Mouse (Mus musculus) embryonic facial prominence, embryonic 11.5 days (tissue): ENCODE measurements around the gene Fxyd1. TPM values are rescaled to one million over a fixed set of nuclear protein-coding genes. Genes with fewer than 3 reads are reported as not detected.

Source experiments
- ATAC-seq: fragments of 200-750 bp; cut with Nextera tagmentation; replicated peaks from 2 replicates; pipeline ENCODE4 v1.8.0; 2017; ENCODE audit warnings: low read depth; ENCODE audit not compliant: insufficient number of reproducible peaks, low FRiP score, low TSS enrichment
- DNase-seq: peaks from one replicate; pipeline ENCODE4 v3.0.0-alpha.2; 2015; ENCODE audit warnings: low spot score
- H3K27ac ChIP-seq: fragments of 300-500 bp; sonication (generic); replicated peaks from 2 replicates; pipeline ENCODE4 v1.5.1; 2014; ENCODE audit warnings: mild to moderate bottlenecking, low read depth, low read length, control low read depth
- H3K27me3 ChIP-seq: fragments of 300-500 bp; sonication (generic); 2 replicates; pipeline ENCODE4 v1.6.1; 2014; ENCODE audit warnings: mild to moderate bottlenecking, low read length, moderate library complexity, mixed read lengths; ENCODE audit not compliant: control insufficient read depth, insufficient read depth
- H3K36me3 ChIP-seq: fragments of 300-500 bp; sonication (generic); replicated peaks from 2 replicates; pipeline ENCODE4 v1.6.1; 2014; ENCODE audit warnings: low read depth, mild to moderate bottlenecking, low read length, moderate library complexity, mixed read lengths; ENCODE audit not compliant: control insufficient read depth, insufficient read depth
- H3K4me1 ChIP-seq: fragments of 300-500 bp; sonication (generic); 2 replicates; pipeline ENCODE4 v1.6.1; 2014; ENCODE audit warnings: low read length, mixed read lengths; ENCODE audit not compliant: control insufficient read depth, insufficient read depth
- H3K4me2 ChIP-seq: fragments of 300-500 bp; sonication (generic); 2 replicates; pipeline ENCODE4 v1.6.1; 2014; ENCODE audit warnings: low read depth, mild to moderate bottlenecking, control low read depth, low read length, moderate library complexity
- H3K4me3 ChIP-seq: fragments of 300-500 bp; sonication (generic); 2 replicates; pipeline ENCODE4 v1.5.1; 2014; ENCODE audit warnings: low read depth, low read length, control low read depth
- H3K9ac ChIP-seq: fragments of 300-500 bp; sonication (generic); replicated peaks from 2 replicates; pipeline ENCODE4 v1.6.1; 2014; ENCODE audit warnings: mild to moderate bottlenecking, control low read depth, low read length
- H3K9me3 ChIP-seq: fragments of 300-500 bp; sonication (generic); replicated peaks from 2 replicates; pipeline ENCODE4 v1.6.1; 2016; ENCODE audit warnings: mild to moderate bottlenecking, low read length, inconsistent platforms, mixed read lengths; ENCODE audit not compliant: control insufficient read depth
- WGBS: fragments of 180-500 bp; shearing (Covaris S2); extraction: QIAGEN DNeasy Blood & Tissue Kit; methylation state at CpG from one replicate; pipeline ENCODE4 v1.1.7; 2014; 5-methylcytosine and 5-hydroxymethylcytosine counted together
- polyA plus RNA-seq: library from polyadenylated mRNA; unstranded; fragments of >200 nt; fragmentation: Nextera tagmentation; extraction: Ambion mirVana; gene quantifications from 2 replicates; pipeline ENCODE4 v1.2.1, GENCODE M21; 2014

The Fxyd1 gene
- polyA plus RNA-seq, 1 experiment from 2014 or later: 12.0 TPM

DNA sequence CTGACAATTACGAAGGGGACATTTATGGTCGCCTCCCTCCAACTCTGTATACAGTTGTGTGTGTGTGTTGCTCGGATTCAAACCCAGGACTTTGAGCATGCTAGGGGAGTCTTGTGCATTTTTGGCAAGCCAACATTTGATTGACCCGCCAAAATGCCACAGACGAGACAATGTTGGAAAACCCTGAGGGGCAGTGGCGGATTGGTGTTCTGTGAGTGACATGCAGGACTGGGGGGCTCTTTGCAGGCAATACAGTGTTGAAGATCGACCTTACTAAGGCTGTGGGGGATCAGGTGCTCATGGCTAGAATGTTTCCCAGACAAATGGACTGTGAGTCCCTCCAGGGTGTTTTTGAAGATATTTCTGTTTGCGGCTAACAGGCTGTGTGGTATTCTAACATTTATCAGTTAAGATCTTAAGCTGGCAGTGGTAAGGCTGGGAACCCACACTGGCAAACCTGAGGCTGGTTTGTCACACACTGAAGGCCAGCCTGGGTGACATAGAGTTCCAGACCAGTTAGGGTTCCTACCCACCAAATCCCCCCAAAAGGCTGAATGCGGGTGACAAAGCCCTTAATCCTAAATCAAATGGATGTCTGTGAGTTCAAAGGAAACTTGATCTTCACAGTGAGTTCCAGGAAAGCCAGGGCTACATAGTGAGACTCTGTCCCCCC, 40.0 kb upstream of the Fxyd1 start:
- peak; percentile 32 for DNase-seq
- Histone ChIP-seq H3K27ac (no peak overlapping the region), H3K9ac (no peak overlapping the region), H3K9me3 (no peaks in the 10 kb centered on the region), H3K4me3 (no peak overlapping the region), H3K27me3 (no peaks in the 10 kb centered on the region), H3K4me2 (no peak overlapping the region), H3K36me3 (no peaks in the 10 kb centered on the region), H3K4me1 (no peaks in the 10 kb centered on the region)
- no peak for ATAC-seq
- WGBS: 72% methylated on average over 9 of the region's 9 CpGs

DNA sequence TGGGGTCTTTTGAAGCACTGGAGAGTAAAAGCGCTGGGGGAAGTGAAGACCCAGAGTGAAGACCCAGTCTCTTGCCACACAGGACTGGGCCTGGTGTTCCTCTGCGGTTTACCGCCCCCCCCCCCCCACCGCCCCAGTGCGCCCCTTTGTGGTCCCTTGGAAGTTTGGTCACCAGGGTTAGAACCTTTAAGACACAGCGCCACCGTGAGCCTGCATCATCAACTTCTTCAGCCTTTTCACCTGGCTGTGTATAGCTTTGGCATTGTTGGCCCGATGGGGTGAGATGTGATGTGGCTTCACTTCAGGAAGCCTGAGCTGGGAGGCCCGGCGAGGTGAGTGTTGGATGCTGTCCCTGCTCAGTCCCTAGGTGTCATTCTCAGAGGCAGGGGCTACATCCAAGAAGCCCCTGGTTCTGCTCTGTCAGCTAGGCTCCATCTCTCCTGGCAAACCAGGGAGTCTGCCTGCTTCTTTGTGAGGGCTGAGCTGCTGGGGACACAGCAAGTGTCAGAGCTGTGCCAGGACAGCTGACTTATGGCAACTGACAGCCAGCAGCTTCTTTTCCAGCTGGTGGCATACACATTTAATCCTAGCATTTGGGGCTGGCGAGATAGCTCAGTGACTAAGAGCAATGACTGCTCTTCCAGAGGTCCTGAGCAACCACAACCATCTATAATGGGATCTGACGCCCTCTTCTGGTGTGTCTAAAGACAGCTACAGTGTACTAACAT, 37.9 kb upstream of the Fxyd1 start:
- Histone ChIP-seq H3K27me3 (no peaks in the 10 kb centered on the region), H3K36me3 (no peaks in the 10 kb centered on the region), H3K4me3 (no peak overlapping the region), H3K4me1 (no peaks in the 10 kb centered on the region), H3K9me3 (no peaks in the 10 kb centered on the region), H3K27ac (no peak overlapping the region), H3K4me2 (no peak overlapping the region), H3K9ac (no peak overlapping the region)
- WGBS: 26% methylated on average over 12 of the region's 12 CpGs
- no peak for DNase-seq
- ATAC-seq: no peak

GRCm38 (mm10) chr7:31089721-31090120, 32.7 kb upstream of the Fxyd1 start:
- 86% methylated on average over 2 of the region's 2 CpGs for WGBS

GRCm38 (mm10) chr7:31088206-31088605, 31.2 kb upstream of the Fxyd1 start:
- no peak overlapping the region for H3K4me2 ChIP-seq
- no peak overlapping the region for H3K27ac ChIP-seq
- no peak for ATAC-seq
- H3K27me3 ChIP-seq: no peaks in the 10 kb centered on the region
- H3K4me3 ChIP-seq: no peak overlapping the region
- no peaks in the 10 kb centered on the region for H3K4me1 ChIP-seq
- WGBS: 64% methylated on average over 3 of the region's 3 CpGs
- DNase-seq: no peak
- H3K9me3 ChIP-seq: no peaks in the 10 kb centered on the region
- H3K9ac ChIP-seq: no peak overlapping the region
- no peaks in the 10 kb centered on the region for H3K36me3 ChIP-seq

More at GRCm38 (mm10) chr7:31089721-31090120, 32.7 kb upstream of the Fxyd1 start:
- no peaks in the 10 kb centered on the region for H3K36me3 ChIP-seq
- H3K4me1 ChIP-seq: no peaks in the 10 kb centered on the region
- ATAC-seq: no peak
- H3K9ac ChIP-seq: no peak overlapping the region
- H3K27ac ChIP-seq: no peak overlapping the region
- H3K9me3 ChIP-seq: no peaks in the 10 kb centered on the region
- no peaks in the 10 kb centered on the region for H3K27me3 ChIP-seq
- H3K4me2 ChIP-seq: no peak overlapping the region
- DNase-seq: no peak
- no peak overlapping the region for H3K4me3 ChIP-seq

GRCm38 (mm10) chr7:31087262-31087661, 30.3 kb upstream of the Fxyd1 start:
- H3K9ac ChIP-seq: no peak overlapping the region
- no peak overlapping the region for H3K27ac ChIP-seq
- H3K27me3 ChIP-seq: no peaks in the 10 kb centered on the region
- no peak for ATAC-seq
- no peak for DNase-seq
- H3K4me2 ChIP-seq: no peak overlapping the region
- no peaks in the 10 kb centered on the region; the same call in 1 of the 2 replicates for H3K4me1 ChIP-seq
- WGBS: 74% methylated on average over 2 of the region's 2 CpGs
- no peak overlapping the region for H3K4me3 ChIP-seq
- no peaks in the 10 kb centered on the region for H3K9me3 ChIP-seq
- no peaks in the 10 kb centered on the region for H3K36me3 ChIP-seq

GRCm38 (mm10) chr7:31086175-31086755, 29.3 kb upstream of the Fxyd1 start:
- no peak overlapping the region for H3K4me2 ChIP-seq
- H3K36me3 ChIP-seq: no peaks in the 10 kb centered on the region
- no peak for DNase-seq
- H3K4me3 ChIP-seq: no peak overlapping the region
- 91% methylated on average over 9 of the region's 9 CpGs for WGBS
- no peak overlapping the region for H3K27ac ChIP-seq
- H3K9me3 ChIP-seq: no peaks in the 10 kb centered on the region
- H3K9ac ChIP-seq: no peak overlapping the region
- no peaks in the 10 kb centered on the region for H3K27me3 ChIP-seq
- H3K4me1 ChIP-seq: no peaks in the 10 kb centered on the region; the same call in 1 of the 2 replicates
- ATAC-seq: no peak

GRCm38 (mm10) chr7:31085171-31085570, 28.2 kb upstream of the Fxyd1 start:
- H3K4me3 ChIP-seq: no peak overlapping the region
- 25% methylated on average over 3 of the region's 3 CpGs for WGBS

DNA sequence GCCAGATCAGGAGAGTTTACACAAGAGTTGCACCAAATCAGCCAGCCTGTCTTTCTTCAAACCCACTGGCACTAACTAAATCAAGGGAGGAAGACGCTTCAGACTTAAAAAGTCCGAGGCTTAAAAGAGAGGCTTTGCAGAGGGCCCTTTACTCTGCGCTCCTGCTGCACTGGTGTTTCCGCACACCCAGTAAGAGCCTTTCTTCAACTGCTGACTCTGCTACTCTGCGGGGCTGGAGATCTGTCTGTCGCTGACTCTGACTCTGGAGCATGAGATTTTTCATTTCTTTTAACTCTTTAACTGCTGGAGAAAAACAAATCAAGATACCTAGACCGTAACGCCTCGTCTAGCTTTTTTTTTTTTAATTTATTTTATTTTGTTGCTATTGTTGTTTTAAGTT, 27.1 kb upstream of the Fxyd1 start:
- ATAC-seq (no peak), DNase-seq (no peak)
- Histone ChIP-seq H3K4me1 (no peaks in the 10 kb centered on the region; the same call in 1 of the 2 replicates), H3K9me3 (no peaks in the 10 kb centered on the region), H3K4me2 (no peak overlapping the region), H3K27ac (no peak overlapping the region; the same call in 1 of the 2 replicates), H3K4me3 (no peak overlapping the region), H3K27me3 (no peaks in the 10 kb centered on the region), H3K36me3 (no peaks in the 10 kb centered on the region), H3K9ac (no peak overlapping the region)
- WGBS: 49% methylated on average over 9 of the region's 9 CpGs

More at GRCm38 (mm10) chr7:31085171-31085570, 28.2 kb upstream of the Fxyd1 start:
- Histone ChIP-seq H3K27ac (no peak overlapping the region), H3K36me3 (no peaks in the 10 kb centered on the region), H3K27me3 (no peaks in the 10 kb centered on the region), H3K9me3 (no peaks in the 10 kb centered on the region), H3K4me1 (no peaks in the 10 kb centered on the region; the same call in 1 of the 2 replicates), H3K4me2 (no peak overlapping the region), H3K9ac (no peak overlapping the region)
- ATAC-seq (no peak), DNase-seq (no peak)
